Mouse (Mus musculus) olfactory bulb, adult 2 months (tissue): ENCODE data around the gene Fbxw10.

ENCODE experiments used
- CTCF ChIP-seq: fragments of 200-500 bp; IDR thresholded peaks from 2 replicates; pipeline ENCODE4 v1.5.1; 2012; ENCODE audit warnings: low read depth, mild to moderate bottlenecking, low read length, moderate library complexity; ENCODE audit not compliant: insufficient read depth
- POLR2A ChIP-seq: fragments of 200-500 bp; IDR thresholded peaks from 2 replicates; pipeline ENCODE4 v1.6.1; 2012; ENCODE audit warnings: mild to moderate bottlenecking, low read depth, low read length, moderate library complexity; ENCODE audit not compliant: insufficient read depth

DNA sequence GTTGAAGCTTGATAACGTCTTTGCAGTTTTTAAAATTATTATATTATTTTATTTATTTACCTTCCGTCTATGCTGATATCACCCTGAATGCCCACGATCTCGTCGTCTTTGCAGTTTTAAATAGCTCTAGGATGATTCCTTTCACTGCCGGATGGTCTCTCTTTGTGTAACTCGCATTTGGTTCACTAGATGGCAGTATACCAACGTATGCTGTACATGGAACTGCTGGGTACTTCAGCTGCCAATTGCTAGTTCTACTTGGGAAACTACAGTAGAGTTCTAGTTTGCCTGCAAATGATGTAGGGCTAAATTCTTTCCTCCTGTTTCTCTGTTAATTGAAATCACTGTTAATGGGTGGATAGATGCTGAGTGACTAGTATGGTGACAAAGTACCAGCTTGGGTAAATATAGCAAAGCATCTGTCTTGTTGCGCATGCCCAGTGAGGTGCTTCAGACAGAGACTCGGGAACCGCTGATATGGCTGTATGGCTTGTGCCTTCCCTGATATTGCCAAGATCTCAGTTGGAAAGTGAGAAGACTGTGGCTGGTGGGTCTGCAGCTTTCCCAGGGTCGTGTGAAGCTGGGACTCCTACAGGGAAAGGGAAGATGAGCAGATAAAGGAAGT is 54.9 kb downstream of the Fbxw10 start:
- TF ChIP-seq CTCF (no peak), POLR2A (no peak)
